ENCODE assay signal across 14 mouse cellular contexts in the genomic region with DNA sequence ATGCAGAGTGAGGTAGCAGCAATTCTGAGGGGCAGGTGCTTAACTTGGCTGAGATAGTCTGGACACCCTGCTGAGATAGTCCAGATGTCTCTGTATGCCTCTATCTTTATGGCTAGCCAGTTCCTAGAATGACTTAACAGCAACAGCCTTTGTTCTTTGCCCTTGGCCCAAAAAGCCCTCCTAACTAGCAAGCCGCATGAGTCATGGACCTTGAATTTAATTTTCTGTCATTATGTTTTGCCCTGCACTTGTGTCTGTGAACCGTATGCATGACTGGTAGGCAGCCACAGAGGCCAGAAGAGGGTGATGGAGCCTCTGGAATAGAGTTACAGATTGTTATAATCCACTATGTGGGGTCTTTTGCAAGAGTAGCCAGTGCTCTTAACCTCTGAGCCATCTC. TPM values are rescaled to one million over a fixed set of nuclear protein-coding genes. Genes with fewer than 3 reads are reported as not detected.
DNase-seq lines count a peak whose midpoint lies in the region.
"Had no signal": no experiment of that assay in that cellular context is flagged by ENCODE, and none has a peak within 500 bp of the region (broad histone marks: within the 10 kb centered on the region; RNA-seq: fewer than 3 reads in every experiment).

No protein-coding gene starts in this region.

- DNase-seq in MN1 (ENCODE audit: low spot score) (peak; percentile 52), R1 (ENCODE audit: low read depth, low spot score) (peak; percentile 33)
- peak; percentile 44 to 83 for DNase-seq in adrenal gland, adult (ENCODE audit: inconsistent age in 2 of 2, low spot score in 1 of 2)
- peak; percentile 62 for DNase-seq in adrenal gland, adult 2 months
- DNase-seq in adrenal gland, adult 8-10 months: peak; percentile 39
- DNase-seq in adrenal gland, postnatal 36 days: peak; percentile 18 to 24

RNA-seq across cellular contexts. Expression of a gene that starts 17.7 kb away (rescaled TPM):
- total RNA-seq in adrenal gland, adult 2 months (2021): under 1 TPM; 0.10 to 0.14 TPM
- 0.03 and 0.10 TPM in 2 replicates for polyA plus RNA-seq in adrenal gland, adult 2 months (2012; rRNA removed)
- under 1 TPM in 3 of 4 experiments, not detected in 1; 0.15 to 0.24 (median 0.22) TPM for total RNA-seq in adrenal gland, adult 8-10 months (2022)
- total RNA-seq in adrenal gland, postnatal 36 days (2021): under 1 TPM in 1 of 2 experiments, not detected in 1; 0.16 TPM
- total RNA-seq: adrenal gland, postnatal 14 days; CH12.LX; G1E; MEL had no signal
- polyA plus RNA-seq: activated CD4-positive, CD25-positive, alpha-beta regulatory T cell, adult 4 months; CD4-positive, CD25-positive, alpha-beta regulatory T cell, adult 4 months; cerebellum, adult 2 months; G1E; Patski had no signal

RNA-seq across cellular contexts. Expression of a gene that starts 42.2 kb away (rescaled TPM):
- total RNA-seq in adrenal gland, adult 2 months (2021): 10 to 100 TPM in 1 of 2 experiments, 1 to 10 TPM in 1; 9.7 to 17.4 TPM
- polyA plus RNA-seq in adrenal gland, adult 2 months (2012; rRNA removed): 16.6 and 16.7 TPM in 2 replicates
- 10 to 100 TPM in 2 of 4 experiments, 1 to 10 TPM in 2; 8.7 to 15.1 (median 10.3) TPM for total RNA-seq in adrenal gland, adult 8-10 months (2022)
- total RNA-seq in adrenal gland, postnatal 36 days (2021): 10 to 100 TPM in 1 of 2 experiments, 1 to 10 TPM in 1; 6.9 to 10.1 TPM

RNA-seq across cellular contexts. Expression of a gene that starts 44.0 kb away (rescaled TPM):
- 100 to 1,000 TPM; 161 to 186 TPM for total RNA-seq in adrenal gland, adult 2 months (2021)
- 86.3 and 128 TPM in 2 replicates for polyA plus RNA-seq in adrenal gland, adult 2 months (2012; rRNA removed)
- 100 to 1,000 TPM; 162 to 201 (median 183) TPM for total RNA-seq in adrenal gland, adult 8-10 months (2022)
- total RNA-seq in adrenal gland, postnatal 36 days (2021): 100 to 1,000 TPM; 175 to 197 TPM

Comparison
In these comparisons a context has a peak if more than half of its experiments do, and no peak if none do; other contexts are left out.
1. Peak in every context shown above with its lines: DNase-seq.